Comparison of ENCODE assay signal across 8 mouse cellular contexts in genomic region chr13:95618309-95618712, GRCm38 (mm10). TPM values are rescaled to one million over a fixed set of nuclear protein-coding genes. Genes with fewer than 3 reads are reported as not detected.
DNase-seq lines count a peak whose midpoint lies in the region; ATAC-seq and TF ChIP-seq lines count a peak whose summit lies in the region.

F2r (minus strand) TSS chr13:95618487.

- peak within 1 kb of the TSS; percentile 93 for H3K9ac ChIP-seq in embryonic facial prominence, embryonic 14.5 days (ENCODE audit: low read depth, low read length)
- H3K9ac ChIP-seq in midbrain, postnatal 0 days (replicated peaks; ENCODE audit: low read length, poor library complexity, severe bottlenecking) = peak within 1 kb of the TSS; percentile 74

- H3K36me3 ChIP-seq in embryonic facial prominence, embryonic 14.5 days (ENCODE audit: control insufficient read depth, insufficient read depth, low read length) = no peaks in the 10 kb centered on the region
- no peaks in the 10 kb centered on the region for H3K36me3 ChIP-seq in midbrain, postnatal 0 days (ENCODE audit: insufficient read depth, low read length)

- WGBS in embryonic facial prominence, embryonic 14.5 days = 3% methylated on average over 6 of the region's 42 CpGs
- WGBS in midbrain, postnatal 0 days = 0% methylated on average over 36 of the region's 42 CpGs

- peaks cover 18% of the 10 kb centered on the region for H3K4me1 ChIP-seq in embryonic facial prominence, embryonic 14.5 days (ENCODE audit: control insufficient read depth, insufficient read depth, low read length)
- no peaks in the 10 kb centered on the region for H3K4me1 ChIP-seq in midbrain, postnatal 0 days (ENCODE audit: insufficient read depth, low read length)

- peak; percentile 86 for DNase-seq in 3T3-L1 (ENCODE audit: low read depth, low spot score)
- peak; percentile 91 for DNase-seq in adrenal gland, postnatal 25 days
- peak; percentile 94 for DNase-seq in embryonic facial prominence, embryonic 14.5 days (ENCODE audit: low spot score)
- peak; percentile 84 for DNase-seq in heart, adult 8-10 months (ENCODE audit: low spot score)
- peak; percentile 67 to 75 for DNase-seq in kidney, adult 8-10 months
- DNase-seq in liver = peak; percentile 93
- DNase-seq in midbrain, postnatal 0 days (ENCODE audit: low spot score) = peak; percentile 76
- peak; percentile 67 to 81 for DNase-seq in spleen, postnatal 10 days (ENCODE audit: low spot score in 2 of 2)

- ATAC-seq in embryonic facial prominence, embryonic 14.5 days (ENCODE audit: low read depth) = peak; percentile 94
- ATAC-seq in midbrain, postnatal 0 days (ENCODE audit: low FRiP score) = peak; percentile 84

- no peaks in the 10 kb centered on the region for H3K9me3 ChIP-seq in embryonic facial prominence, embryonic 14.5 days (ENCODE audit: control insufficient read depth, low read length)
- no peaks in the 10 kb centered on the region for H3K9me3 ChIP-seq in midbrain, postnatal 0 days (ENCODE audit: low read length)

- no peaks in the 10 kb centered on the region for H3K27me3 ChIP-seq in embryonic facial prominence, embryonic 14.5 days (replicated peaks; ENCODE audit: control insufficient read depth, insufficient read depth, low read length)
- no peaks in the 10 kb centered on the region for H3K27me3 ChIP-seq in midbrain, postnatal 0 days (ENCODE audit: insufficient read depth, low read length)

- peak within 1 kb of the TSS; percentile 85 for H3K4me3 ChIP-seq in embryonic facial prominence, embryonic 14.5 days (ENCODE audit: low read depth, low read length)
- H3K4me3 ChIP-seq in midbrain, postnatal 0 days (ENCODE audit: low read depth, low read length) = peak within 1 kb of the TSS; percentile 79

- peak within 1 kb of the TSS; percentile 78 for H3K27ac ChIP-seq in embryonic facial prominence, embryonic 14.5 days (replicated peaks; ENCODE audit: low read depth, low read length)
- H3K27ac ChIP-seq in midbrain, postnatal 0 days (ENCODE audit: low read depth, low read length) = peak within 1 kb of the TSS; percentile 38; the same call in 1 of the 2 replicates

- H3K4me2 ChIP-seq in embryonic facial prominence, embryonic 14.5 days (ENCODE audit: low read depth, low read length) = peak within 1 kb of the TSS; percentile 76
- H3K4me2 ChIP-seq in midbrain, postnatal 0 days (ENCODE audit: low read depth, low read length, poor library complexity, severe bottlenecking) = peak within 1 kb of the TSS; percentile 97

- no peak for TF ChIP-seq CTCF in midbrain, postnatal 0 days (IDR thresholded peaks at IDR 0.05)

RNA-seq across cellular contexts. Expression of gene F2r, which starts in this region (rescaled TPM):
- total RNA-seq in adrenal gland, postnatal 25 days (2021) = 108 and 116 TPM in 2 replicates
- 63.4 and 75.4 TPM in 2 replicates for polyA plus RNA-seq in embryonic facial prominence, embryonic 14.5 days (2014; fragmentation: Nextera tagmentation; extraction: Ambion mirVana)
- total RNA-seq in heart, adult 8-10 months (2022) = 10 to 100 TPM; 19.6 to 24.5 (median 21.5) TPM
- 36.3 and 48.3 TPM in 2 replicates for total RNA-seq in midbrain, postnatal 0 days (2014; rRNA removed)
- polyA plus RNA-seq in midbrain, postnatal 0 days (2015; fragmentation: Nextera tagmentation; extraction: Ambion mirVana) = 27.3 and 28.8 TPM in 2 replicates

Comparison
In these comparisons a context has a peak if more than half of its experiments do, and no peak if none do; other contexts are left out.
1. Peak in every context shown above with its lines: DNase-seq, ATAC-seq, H3K4me3 ChIP-seq and H3K27ac ChIP-seq.